Mouse (Mus musculus) midbrain, postnatal 0 days (tissue): ENCODE data around the gene Kdelr3. TPM values are rescaled to one million over a fixed set of nuclear protein-coding genes. Genes with fewer than 3 reads are reported as not detected.

ENCODE experiments used
- ATAC-seq: fragments of 200-750 bp; cut with Nextera tagmentation; 2 replicates; pipeline ENCODE4 v1.8.0; 2017; ENCODE audit warnings: moderate number of reproducible peaks, mild to moderate bottlenecking, moderate TSS enrichment, moderate library complexity; ENCODE audit not compliant: low FRiP score
- DNase-seq: peaks from one replicate; pipeline ENCODE4 v3.0.0-alpha.2; 2015; ENCODE audit warnings: low spot score
- H3K27ac ChIP-seq: fragments of 300-500 bp; sonication (generic); 2 replicates; pipeline ENCODE4 v1.5.1; 2014; ENCODE audit warnings: low read depth, mild to moderate bottlenecking, low read length, mixed read lengths
- H3K27me3 ChIP-seq: fragments of 300-500 bp; sonication (generic); 2 replicates; pipeline ENCODE4 v1.6.1; 2014; ENCODE audit warnings: low read length, control low read depth, mixed read lengths; ENCODE audit not compliant: insufficient read depth
- H3K36me3 ChIP-seq: fragments of 300-500 bp; sonication (generic); 2 replicates; pipeline ENCODE4 v1.6.1; 2014; ENCODE audit warnings: low read length, control low read depth, mixed read lengths; ENCODE audit not compliant: insufficient read depth
- H3K4me1 ChIP-seq: fragments of 300-500 bp; sonication (generic); 2 replicates; pipeline ENCODE4 v1.6.1; 2014; ENCODE audit warnings: mild to moderate bottlenecking, control low read depth, antibody characterized with exemption, low read length, mixed read lengths; ENCODE audit not compliant: insufficient read depth
- H3K4me2 ChIP-seq: fragments of 300-500 bp; sonication (generic); 2 replicates; pipeline ENCODE4 v1.6.1; 2014; ENCODE audit warnings: low read depth, mild to moderate bottlenecking, low read length, mixed read lengths; ENCODE audit not compliant: poor library complexity, severe bottlenecking
- H3K4me3 ChIP-seq: fragments of 300-500 bp; sonication (generic); 2 replicates; pipeline ENCODE4 v1.5.1; 2014; ENCODE audit warnings: low read depth, mild to moderate bottlenecking, low read length, moderate library complexity
- H3K9ac ChIP-seq: fragments of 300-500 bp; sonication (generic); replicated peaks from 2 replicates; pipeline ENCODE4 v1.6.1; 2014; ENCODE audit warnings: mild to moderate bottlenecking, low read length, moderate library complexity, mixed read lengths; ENCODE audit not compliant: poor library complexity, severe bottlenecking
- H3K9me3 ChIP-seq: fragments of 300-500 bp; sonication (generic); 2 replicates; pipeline ENCODE4 v1.6.1; 2016; ENCODE audit warnings: low read length, control low read depth
- CTCF ChIP-seq: IDR thresholded peaks from 2 replicates; pipeline ENCODE4 v1.5.1; 2016; ENCODE audit warnings: antibody characterized with exemption, mild to moderate bottlenecking
- WGBS: fragments of 180-500 bp; shearing (Covaris S2); extraction: QIAGEN DNeasy Blood & Tissue Kit; methylation state at CpG from one replicate; pipeline ENCODE4 v1.1.7; 2014; 5-methylcytosine and 5-hydroxymethylcytosine counted together
- polyA plus RNA-seq: library from polyadenylated mRNA; unstranded; fragments of >200 nt; fragmentation: Nextera tagmentation; extraction: Ambion mirVana; gene quantifications from 2 replicates; pipeline ENCODE4 v1.2.1, GENCODE M21; 2015
- total RNA-seq: library from RNA; depleted of rRNA; stranded (reverse); fragments of >200 nt; gene quantifications from 2 replicates; pipeline ENCODE4 v1.2.3, GENCODE M21; 2014

Gene Kdelr3
- total and polyA plus RNA-seq, 2 experiments from 2014 or later, result 6.0 to 7.7 TPM

DNA sequence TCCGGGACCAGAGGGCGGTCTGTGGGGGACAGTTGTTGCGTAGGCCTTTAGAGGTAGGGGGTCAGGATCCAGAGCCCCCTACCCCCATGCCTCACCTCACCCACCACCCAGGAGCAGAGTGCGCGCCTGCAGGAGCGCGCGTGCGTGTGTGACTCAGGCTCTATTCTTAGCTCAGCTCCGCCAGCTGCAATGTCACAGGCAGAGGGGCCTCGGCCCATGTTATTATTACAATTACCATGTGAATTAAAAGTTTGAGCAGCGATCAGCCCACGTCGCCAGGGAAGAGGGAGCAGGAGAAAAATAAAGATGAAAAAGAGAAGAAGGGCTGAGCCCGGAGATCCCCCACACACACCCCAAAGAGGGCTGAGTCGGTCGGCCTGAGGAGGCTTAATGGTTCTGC lies 16.1 kb upstream of the Kdelr3 start:
- ATAC-seq (no peak), DNase-seq (no peak)
- H3K4me3 ChIP-seq, result no peak overlapping the region
- no peak overlapping the region for H3K4me2 ChIP-seq
- WGBS, result 65% methylated on average over 17 of the region's 17 CpGs
- no peak for TF ChIP-seq CTCF
- H3K9ac ChIP-seq, result no peak overlapping the region
- H3K27me3 ChIP-seq, result peaks cover 29% of the 10 kb centered on the region
- no peaks in the 10 kb centered on the region for H3K36me3 ChIP-seq
- no peaks in the 10 kb centered on the region for H3K9me3 ChIP-seq
- peaks cover 1% of the 10 kb centered on the region; the same call in 1 of the 2 replicates for H3K4me1 ChIP-seq
- H3K27ac ChIP-seq, result no peak overlapping the region

DNA sequence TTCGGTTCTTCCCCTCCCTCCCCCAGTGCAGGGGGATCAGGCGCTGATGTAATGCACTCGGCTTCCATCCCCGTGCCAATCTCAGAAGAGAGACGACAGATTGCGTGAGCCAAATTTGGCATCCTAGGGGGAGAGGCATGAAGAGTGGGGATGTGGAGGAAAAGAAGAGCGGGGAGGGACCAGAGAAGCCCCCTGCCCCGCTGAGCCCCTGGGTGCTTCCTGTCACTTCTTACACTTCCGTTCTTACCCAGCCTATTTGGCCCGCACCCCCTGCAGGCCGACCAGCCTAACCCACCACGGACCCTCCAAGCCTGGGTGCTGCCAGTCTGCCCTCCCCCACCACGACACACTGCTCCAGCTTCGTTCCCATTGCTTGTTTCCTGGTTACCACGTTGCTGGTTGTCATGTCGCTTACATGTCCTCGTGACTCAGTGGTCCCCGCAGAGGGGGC lies 13.3 kb upstream of the Kdelr3 start:
- peak overlapping the region; percentile 18; the same call in 1 of the 2 replicates for H3K4me2 ChIP-seq

GRCm38 (mm10) chr15:79503438-79503837 lies 12.8 kb upstream of the Kdelr3 start:
- no peaks in the 10 kb centered on the region for H3K9me3 ChIP-seq
- peaks cover 51% of the 10 kb centered on the region for H3K27me3 ChIP-seq
- peaks cover 4% of the 10 kb centered on the region; the same call in 1 of the 2 replicates for H3K4me1 ChIP-seq
- H3K27ac ChIP-seq, result no peak overlapping the region
- no peak overlapping the region for H3K9ac ChIP-seq
- H3K4me3 ChIP-seq, result no peak overlapping the region
- DNase-seq, result no peak
- no peak for ATAC-seq
- no peak for TF ChIP-seq CTCF
- WGBS, result 66% methylated on average over 5 of the region's 5 CpGs
- no peaks in the 10 kb centered on the region for H3K36me3 ChIP-seq
- H3K4me2 ChIP-seq, result no peak overlapping the region

More for the DNA sequence above, 13.3 kb upstream of the Kdelr3 start:
- no peak for ATAC-seq
- DNase-seq, result no peak
- Histone ChIP-seq H3K4me3 (no peak overlapping the region), H3K4me1 (peaks cover 4% of the 10 kb centered on the region; the same call in 1 of the 2 replicates), H3K27me3 (peaks cover 51% of the 10 kb centered on the region), H3K9ac (no peak overlapping the region), H3K27ac (no peak overlapping the region), H3K9me3 (no peaks in the 10 kb centered on the region), H3K36me3 (no peaks in the 10 kb centered on the region)
- 16% methylated on average over 18 of the region's 18 CpGs for WGBS
- no peak for TF ChIP-seq CTCF

DNA sequence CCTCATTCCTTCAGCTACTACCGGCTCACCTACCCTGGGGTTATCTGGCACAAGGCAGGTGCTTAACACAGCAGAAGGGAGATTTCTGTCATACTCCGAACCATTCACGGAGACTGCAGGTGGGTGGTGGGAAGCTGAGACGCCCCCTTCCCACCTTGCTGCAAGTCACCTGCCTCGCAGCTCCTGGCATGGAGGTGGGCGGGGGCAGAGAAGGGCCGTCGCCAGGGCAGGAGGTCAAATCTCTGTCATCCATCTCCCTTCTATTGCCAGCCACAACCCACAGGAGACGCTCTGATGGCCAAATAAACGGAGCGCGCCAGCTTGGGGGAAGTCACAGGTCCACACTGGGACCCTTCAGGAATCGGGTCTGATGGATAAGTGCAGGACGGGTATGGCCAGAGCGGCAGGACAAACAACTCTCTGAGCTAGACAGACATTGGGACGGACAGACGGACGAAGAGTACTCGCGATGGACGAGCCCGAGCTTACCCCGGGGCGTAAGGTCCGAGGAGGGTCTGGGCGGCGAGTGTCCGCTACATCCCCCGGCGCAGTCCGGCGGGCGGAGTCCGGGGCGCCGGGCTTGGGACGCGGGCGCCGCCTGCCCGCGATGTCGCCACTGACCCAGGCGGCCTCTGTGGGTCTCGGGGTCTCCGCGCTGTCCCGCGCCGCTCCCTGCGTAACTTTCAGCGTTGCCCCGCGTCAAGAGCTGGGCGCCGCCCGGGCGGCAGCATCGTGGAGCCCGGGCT lies 11.3 kb upstream of the Kdelr3 start, which contains the start of gene Kcnj4:
Gene Kcnj4, minus strand, starts transcription at position 535 of the 746 bp plus-strand sequence.
- H3K9ac ChIP-seq, result peak within 1 kb of the TSS; percentile 46
- H3K4me1 ChIP-seq, result peaks cover 4% of the 10 kb centered on the region; the same call in 1 of the 2 replicates
- no peak for DNase-seq
- no peak for TF ChIP-seq CTCF
- peak within 1 kb of the TSS; percentile 56 for H3K4me3 ChIP-seq
- no peak within 1 kb of the TSS for H3K27ac ChIP-seq
- H3K36me3 ChIP-seq, result no peaks in the 10 kb centered on the region
- no peaks in the 10 kb centered on the region for H3K9me3 ChIP-seq
- no peak for ATAC-seq
- under 1% methylated on average over 52 of the region's 60 CpGs for WGBS
- peak within 1 kb of the TSS; percentile 100 for H3K4me2 ChIP-seq
- peaks cover 54% of the 10 kb centered on the region for H3K27me3 ChIP-seq

- H3K9ac ChIP-seq, result peak overlapping the region; percentile 46
- no peak for TF ChIP-seq CTCF
- H3K27ac ChIP-seq, result no peak overlapping the region
- no peaks in the 10 kb centered on the region for H3K36me3 ChIP-seq
- H3K27me3 ChIP-seq, result peaks cover 55% of the 10 kb centered on the region
- H3K4me2 ChIP-seq, result peak overlapping the region; percentile 100
- no peaks in the 10 kb centered on the region for H3K9me3 ChIP-seq
- peaks cover 4% of the 10 kb centered on the region; the same call in 1 of the 2 replicates for H3K4me1 ChIP-seq
- DNase-seq (peak; percentile 70), ATAC-seq (peak; percentile 38)
- peak overlapping the region; percentile 56 for H3K4me3 ChIP-seq
- under 1% methylated on average over 41 of the region's 71 CpGs for WGBS
Observed at GRCm38 (mm10) chr15:79505616-79506283, 10.5 kb upstream of the Kdelr3 start.
